Mouse (Mus musculus): ENCODE results near the gene Fanca. TPM values are rescaled to one million over a fixed set of nuclear protein-coding genes. Genes with fewer than 3 reads are reported as not detected.
A peak's percentile ranks its signal among the peaks of the same experiment; 100 is the strongest.

Fanca gene
- 29.6 and 31.6 TPM in 2 replicates for polyA plus RNA-seq (2016; fragmentation: Nextera tagmentation; extraction: Ambion mirVana)

DNA sequence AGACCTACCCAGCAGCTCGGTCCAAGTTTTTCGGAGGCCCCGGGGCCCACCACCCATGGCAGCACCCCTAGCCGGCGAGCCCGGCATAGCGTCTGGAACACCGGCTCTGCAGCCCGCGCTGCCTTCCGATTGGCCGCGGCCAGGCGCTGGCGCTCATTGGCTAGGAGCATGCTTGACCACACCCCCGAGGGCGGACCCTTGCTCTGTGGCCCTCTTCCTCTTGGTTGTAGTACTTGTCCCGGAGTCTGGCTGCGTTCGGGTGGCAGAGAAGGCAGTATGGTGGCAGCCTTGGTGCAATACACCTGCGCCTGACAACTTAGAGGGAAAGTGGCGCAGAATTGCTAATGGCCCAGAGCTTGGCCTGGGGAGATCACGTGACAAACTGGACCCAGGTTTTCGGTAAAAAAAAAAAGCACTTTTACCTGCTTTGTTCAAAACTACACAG, at the start of gene Fanca:
Gene Fanca, minus strand, starts transcription at position 110 of the 445 bp plus-strand sequence.
- peak within 1 kb of the TSS; percentile 76 for H3K4me2 ChIP-seq (replicated peaks)
- H3K36me3 ChIP-seq, result no peaks in the 10 kb centered on the region
- peak; percentile 99 for ATAC-seq (ENCODE audit: low FRiP score, low read depth)
- H3K9me3 ChIP-seq, result no peaks in the 10 kb centered on the region
- H3K9ac ChIP-seq (replicated peaks), result peak within 1 kb of the TSS; percentile 63
- H3K27ac ChIP-seq (replicated peaks), result 0 out of 2 replicates have a peak within 1 kb of the TSS, but pooled peaks have one; percentile 22
- 2% methylated on average over 24 of the region's 24 CpGs for WGBS
- H3K4me1 ChIP-seq, result peaks cover 16% of the 10 kb centered on the region
- peak within 1 kb of the TSS; percentile 51 for H3K4me3 ChIP-seq
- no peaks in the 10 kb centered on the region for H3K27me3 ChIP-seq

DNA sequence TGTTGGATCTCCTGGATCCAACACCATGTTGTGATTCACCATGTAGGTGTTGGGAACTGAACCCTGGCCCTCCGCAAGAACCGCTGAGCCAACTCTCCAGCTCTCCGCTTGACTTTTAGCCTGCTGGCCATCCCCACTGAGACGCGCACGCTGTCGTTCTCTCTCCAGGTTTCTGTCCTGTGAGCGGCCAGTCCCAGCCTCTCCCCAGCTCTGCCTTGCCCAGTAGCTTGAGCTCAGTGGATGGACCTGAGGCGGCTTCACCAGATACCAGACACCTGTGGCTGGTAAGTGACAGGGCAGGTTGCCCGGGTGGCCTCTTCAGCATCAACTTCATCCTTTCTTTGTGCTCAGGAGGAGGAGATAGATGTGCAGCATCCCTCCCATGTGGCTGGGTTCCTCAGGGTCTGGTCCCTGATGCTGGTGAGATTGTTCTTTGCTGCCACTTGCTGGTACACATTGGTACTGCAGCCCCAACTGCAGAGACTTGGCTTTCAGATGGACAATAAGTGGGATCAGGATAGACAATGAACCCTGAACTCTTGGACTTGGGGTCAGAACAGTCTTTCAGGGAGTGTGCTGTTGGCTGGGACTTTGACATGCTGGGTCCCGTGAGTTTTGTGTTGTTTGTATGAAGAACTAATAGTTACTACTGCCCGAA, 42.8 kb upstream of the Fanca start:
- Histone ChIP-seq H3K36me3 (peaks cover 62% of the 10 kb centered on the region), H3K27me3 (no peaks in the 10 kb centered on the region; the same call in 1 of the 2 replicates), H3K9me3 (no peaks in the 10 kb centered on the region), H3K4me2 (replicated peaks) (no peak overlapping the region), H3K27ac (replicated peaks) (no peak overlapping the region; the same call in 1 of the 2 replicates), H3K4me3 (no peak overlapping the region), H3K9ac (replicated peaks) (no peak overlapping the region), H3K4me1 (no peaks in the 10 kb centered on the region)
- 34% methylated on average over 12 of the region's 12 CpGs for WGBS
- ATAC-seq (ENCODE audit: low FRiP score, low read depth), result peak; percentile 66

DNA sequence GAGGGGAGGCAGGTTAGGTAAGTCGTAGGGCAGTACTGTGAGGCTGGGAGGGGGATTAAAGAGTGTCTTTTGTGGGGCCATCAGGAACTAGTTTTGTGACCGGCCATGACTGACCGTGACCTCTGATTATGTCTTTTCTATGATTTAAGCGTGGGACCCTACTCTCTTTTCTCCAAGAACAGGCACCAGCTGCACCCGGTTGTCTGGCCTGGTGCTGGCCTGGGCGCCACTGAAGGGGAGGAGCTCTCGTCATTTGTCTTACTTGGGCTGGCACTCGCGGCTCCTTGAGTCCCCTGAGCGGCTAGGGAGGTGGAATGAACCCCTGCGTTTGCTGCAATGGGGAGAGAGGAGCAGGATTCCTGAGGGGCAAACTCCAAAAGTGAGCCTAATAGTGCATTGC, 34.8 kb upstream of the Fanca start:
- Histone ChIP-seq H3K36me3 (peaks cover 28% of the 10 kb centered on the region), H3K9me3 (no peaks in the 10 kb centered on the region), H3K4me3 (no peak overlapping the region), H3K27ac (replicated peaks) (no peak overlapping the region), H3K4me2 (replicated peaks) (no peak overlapping the region; the same call in 1 of the 2 replicates), H3K4me1 (peaks cover 5% of the 10 kb centered on the region), H3K27me3 (no peaks in the 10 kb centered on the region), H3K9ac (replicated peaks) (no peak overlapping the region)
- WGBS, result 41% methylated on average over 11 of the region's 11 CpGs
- peak; percentile 41; the same call in 1 of the 2 replicates for ATAC-seq (ENCODE audit: low FRiP score, low read depth)

DNA sequence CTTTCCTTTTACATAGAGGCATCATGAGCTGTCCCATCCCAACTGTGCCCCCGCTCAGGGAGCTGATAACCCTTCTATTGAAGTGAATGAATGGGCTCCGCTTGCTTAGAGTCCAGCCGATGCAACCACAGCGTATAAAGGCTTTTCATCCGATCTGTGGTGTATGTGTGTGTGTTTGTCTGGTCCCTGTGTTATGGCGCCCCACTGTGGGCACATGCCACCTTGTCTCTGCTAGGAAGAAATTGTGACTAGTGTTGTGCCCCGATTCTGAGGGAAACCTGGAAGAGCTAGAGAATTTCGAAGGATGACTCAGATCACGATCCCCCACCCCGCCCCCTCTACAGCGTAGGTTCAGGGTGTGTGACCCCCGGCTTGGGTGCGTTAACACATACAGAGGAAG, 34.4 kb upstream of the Fanca start:
- 37% methylated on average over 13 of the region's 13 CpGs for WGBS
- Histone ChIP-seq H3K9me3 (no peaks in the 10 kb centered on the region), H3K36me3 (peaks cover 28% of the 10 kb centered on the region), H3K27me3 (no peaks in the 10 kb centered on the region), H3K27ac (replicated peaks) (no peak overlapping the region), H3K4me2 (replicated peaks) (no peak overlapping the region; the same call in 1 of the 2 replicates), H3K4me3 (no peak overlapping the region), H3K9ac (replicated peaks) (no peak overlapping the region), H3K4me1 (peaks cover 5% of the 10 kb centered on the region)
- peak; percentile 27 for ATAC-seq (ENCODE audit: low FRiP score, low read depth)

DNA sequence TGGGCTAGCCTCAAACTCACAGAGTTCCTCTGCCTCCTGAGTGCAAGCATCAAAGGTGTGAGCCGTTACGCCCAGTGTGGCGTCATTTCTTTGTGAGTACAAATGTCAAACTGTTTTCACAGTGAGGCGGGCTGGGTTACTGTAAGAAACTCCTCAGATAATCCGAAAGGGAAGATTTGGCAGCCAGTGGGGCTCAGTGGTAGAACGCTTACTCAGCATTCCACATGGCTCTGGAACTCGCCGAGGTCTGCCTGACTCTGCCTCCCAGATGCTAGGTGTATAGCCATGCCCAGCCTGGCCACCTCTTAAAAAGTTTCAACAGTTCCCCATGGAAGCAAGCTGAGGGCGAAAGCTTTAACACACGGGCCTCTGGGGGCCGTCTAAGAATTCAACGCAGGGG, 33.7 kb upstream of the Fanca start:
- 88% methylated on average over 12 of the region's 12 CpGs for WGBS
- Histone ChIP-seq H3K27me3 (no peaks in the 10 kb centered on the region), H3K4me2 (replicated peaks) (no peak overlapping the region)

DNA sequence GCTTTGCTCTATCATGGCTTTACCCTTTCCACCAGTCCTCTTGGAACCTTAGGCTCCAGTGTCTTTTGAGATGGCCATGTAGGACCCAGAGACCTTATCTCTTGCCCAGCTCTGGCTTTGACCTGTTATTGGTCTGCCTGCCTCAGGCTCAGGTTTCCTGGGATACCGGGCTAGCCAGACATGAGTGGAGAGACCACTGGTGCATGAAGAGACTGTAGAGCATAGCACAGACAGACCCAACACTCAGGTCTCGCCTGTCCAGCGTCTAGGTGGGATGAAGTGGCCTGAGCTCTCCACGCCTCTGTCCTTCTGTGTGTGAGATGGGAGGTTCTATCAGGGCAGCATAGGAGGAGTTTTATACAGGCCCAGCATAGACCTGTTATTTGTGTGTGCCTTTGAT, 30.7 kb upstream of the Fanca start:
- H3K4me2 ChIP-seq (replicated peaks), result no peak overlapping the region
- no peaks in the 10 kb centered on the region for H3K27me3 ChIP-seq
- no peaks in the 10 kb centered on the region for H3K9me3 ChIP-seq
- peaks cover 12% of the 10 kb centered on the region; the same call in 1 of the 2 replicates for H3K36me3 ChIP-seq
- WGBS, result 82% methylated on average over 4 of the region's 4 CpGs
- no peak overlapping the region for H3K27ac ChIP-seq (replicated peaks)
- H3K4me3 ChIP-seq, result no peak overlapping the region
- H3K9ac ChIP-seq (replicated peaks), result no peak overlapping the region
- no peak for ATAC-seq (ENCODE audit: low FRiP score, low read depth)
- H3K4me1 ChIP-seq, result peaks cover 5% of the 10 kb centered on the region

More for the DNA sequence above, 33.7 kb upstream of the Fanca start:
- Histone ChIP-seq H3K27ac (replicated peaks) (no peak overlapping the region), H3K4me1 (peaks cover 5% of the 10 kb centered on the region), H3K36me3 (peaks cover 24% of the 10 kb centered on the region), H3K9me3 (no peaks in the 10 kb centered on the region), H3K4me3 (no peak overlapping the region), H3K9ac (replicated peaks) (no peak overlapping the region)
- no peak for ATAC-seq (ENCODE audit: low FRiP score, low read depth)

DNA sequence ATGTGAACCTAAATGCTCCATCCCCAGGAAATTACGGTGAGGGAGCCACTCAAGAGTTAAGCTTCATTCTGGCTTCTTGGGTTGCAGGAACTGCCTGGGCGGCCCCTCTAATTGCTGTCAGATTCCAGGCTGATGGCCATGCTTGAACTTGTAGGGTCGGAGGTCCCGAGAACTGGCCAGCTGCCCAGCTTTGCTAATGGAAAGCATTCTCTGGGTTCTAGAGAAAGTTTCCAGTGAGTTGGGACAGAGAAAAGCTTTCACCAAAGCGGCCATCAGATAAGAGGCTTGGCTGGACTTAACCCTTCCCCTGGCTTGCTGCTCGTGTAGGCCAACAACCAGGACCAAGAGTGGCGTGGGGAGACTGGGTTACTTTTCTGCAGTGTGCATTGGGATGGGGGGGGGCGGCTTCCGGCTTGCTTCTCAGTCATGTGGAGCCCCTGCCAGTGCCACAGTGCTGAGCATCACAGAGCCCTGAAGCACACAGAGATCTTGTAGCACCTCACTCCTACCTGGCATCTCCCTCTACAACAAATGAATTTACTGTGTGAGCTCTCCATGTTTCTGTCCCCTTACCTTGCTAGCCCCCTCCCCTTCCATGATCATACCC, 30.0 kb upstream of the Fanca start:
- no peak overlapping the region for H3K9ac ChIP-seq (replicated peaks)
- no peak overlapping the region for H3K4me3 ChIP-seq
- no peaks in the 10 kb centered on the region for H3K9me3 ChIP-seq
- no peak overlapping the region for H3K27ac ChIP-seq (replicated peaks)
- ATAC-seq (ENCODE audit: low FRiP score, low read depth), result no peak
- H3K27me3 ChIP-seq, result no peaks in the 10 kb centered on the region
- peaks cover 9% of the 10 kb centered on the region; the same call in 1 of the 2 replicates for H3K36me3 ChIP-seq
- H3K4me2 ChIP-seq (replicated peaks), result no peak overlapping the region
- WGBS, result 71% methylated on average over 9 of the region's 9 CpGs
- H3K4me1 ChIP-seq, result peaks cover 4% of the 10 kb centered on the region

DNA sequence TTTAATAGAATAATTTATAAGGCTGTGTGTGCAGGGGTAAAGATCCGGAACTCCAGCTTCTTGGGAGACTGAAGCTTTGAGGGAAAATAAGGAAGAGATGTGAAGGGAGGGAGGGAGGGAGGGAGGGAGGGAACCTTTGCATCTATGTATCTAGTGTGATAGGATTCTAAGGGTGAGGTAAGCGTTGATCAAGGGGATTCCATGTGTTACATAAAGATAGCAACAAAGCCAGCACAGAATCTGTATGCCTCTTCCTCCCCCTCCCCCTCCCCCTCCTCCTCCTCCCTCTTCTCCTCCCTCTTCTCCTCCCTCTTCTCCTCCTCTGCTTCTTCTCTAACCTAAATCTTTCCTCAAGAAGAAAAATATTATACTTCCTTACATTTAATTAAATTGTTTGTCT, 28.9 kb upstream of the Fanca start:
- no peak for ATAC-seq (ENCODE audit: low FRiP score, low read depth)
- Histone ChIP-seq H3K27ac (replicated peaks) (no peak overlapping the region), H3K9me3 (no peaks in the 10 kb centered on the region), H3K4me2 (replicated peaks) (no peak overlapping the region), H3K36me3 (peaks cover 9% of the 10 kb centered on the region; the same call in 1 of the 2 replicates), H3K4me3 (no peak overlapping the region), H3K4me1 (no peaks in the 10 kb centered on the region; the same call in 1 of the 2 replicates), H3K27me3 (no peaks in the 10 kb centered on the region), H3K9ac (replicated peaks) (no peak overlapping the region)
- 93% methylated on average over 2 of the region's 2 CpGs for WGBS

DNA sequence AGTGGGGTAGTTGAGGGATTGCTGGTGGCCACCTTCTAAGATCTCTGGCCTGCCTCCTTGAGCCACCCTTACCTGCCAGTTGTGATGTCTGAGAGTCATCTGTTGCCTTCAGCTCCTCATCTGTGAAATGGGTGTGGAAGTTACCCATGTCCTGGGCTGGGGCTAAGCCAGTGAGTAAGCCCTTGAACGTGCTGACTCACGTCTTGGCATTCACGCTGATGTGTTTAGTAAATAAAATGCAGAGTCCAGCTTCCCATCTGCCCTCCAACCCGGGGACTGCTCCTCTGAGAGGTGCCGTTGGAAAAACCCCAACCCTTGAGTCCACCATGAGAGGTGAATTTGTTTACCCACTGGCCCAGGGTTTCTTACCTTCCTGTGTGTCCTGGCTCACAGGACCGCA, 27.5 kb upstream of the Fanca start:
- no peaks in the 10 kb centered on the region for H3K9me3 ChIP-seq
- H3K27me3 ChIP-seq, result no peaks in the 10 kb centered on the region
- H3K4me2 ChIP-seq (replicated peaks), result no peak overlapping the region
- no peak overlapping the region for H3K27ac ChIP-seq (replicated peaks)
- no peak overlapping the region for H3K4me3 ChIP-seq
- ATAC-seq (ENCODE audit: low FRiP score, low read depth), result no peak
- peaks cover 9% of the 10 kb centered on the region; the same call in 1 of the 2 replicates for H3K36me3 ChIP-seq
- WGBS, result 91% methylated on average over 6 of the region's 6 CpGs
- H3K9ac ChIP-seq (replicated peaks), result no peak overlapping the region
- no peaks in the 10 kb centered on the region; the same call in 1 of the 2 replicates for H3K4me1 ChIP-seq

DNA sequence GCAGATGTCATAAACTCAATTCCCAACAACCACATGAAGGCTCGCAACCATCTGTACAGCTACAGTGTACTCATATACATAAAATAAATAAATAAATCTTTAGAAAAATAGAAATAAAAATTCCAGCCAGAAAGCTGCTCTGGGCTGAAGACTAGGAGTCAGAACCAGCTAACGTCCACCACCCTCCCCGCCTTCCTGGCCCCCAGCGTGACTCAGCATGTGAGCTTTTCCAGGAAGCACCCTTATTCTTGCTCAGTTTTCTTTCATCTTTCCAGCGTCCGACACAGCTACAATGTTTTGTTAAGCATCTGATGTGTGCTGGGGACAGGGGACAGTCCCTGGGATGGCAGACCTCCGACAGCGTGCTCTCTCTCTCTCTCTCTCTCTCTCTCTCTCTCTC, 26.8 kb upstream of the Fanca start:
- no peaks in the 10 kb centered on the region for H3K9me3 ChIP-seq
- H3K36me3 ChIP-seq, result peaks cover 9% of the 10 kb centered on the region; the same call in 1 of the 2 replicates
- no peaks in the 10 kb centered on the region; the same call in 1 of the 2 replicates for H3K4me1 ChIP-seq
- H3K4me2 ChIP-seq (replicated peaks), result no peak overlapping the region
- no peak for ATAC-seq (ENCODE audit: low FRiP score, low read depth)
- 89% methylated on average over 8 of the region's 8 CpGs for WGBS
- no peak overlapping the region for H3K9ac ChIP-seq (replicated peaks)
- H3K27me3 ChIP-seq, result no peaks in the 10 kb centered on the region
- no peak overlapping the region for H3K4me3 ChIP-seq
- no peak overlapping the region for H3K27ac ChIP-seq (replicated peaks)

DNA sequence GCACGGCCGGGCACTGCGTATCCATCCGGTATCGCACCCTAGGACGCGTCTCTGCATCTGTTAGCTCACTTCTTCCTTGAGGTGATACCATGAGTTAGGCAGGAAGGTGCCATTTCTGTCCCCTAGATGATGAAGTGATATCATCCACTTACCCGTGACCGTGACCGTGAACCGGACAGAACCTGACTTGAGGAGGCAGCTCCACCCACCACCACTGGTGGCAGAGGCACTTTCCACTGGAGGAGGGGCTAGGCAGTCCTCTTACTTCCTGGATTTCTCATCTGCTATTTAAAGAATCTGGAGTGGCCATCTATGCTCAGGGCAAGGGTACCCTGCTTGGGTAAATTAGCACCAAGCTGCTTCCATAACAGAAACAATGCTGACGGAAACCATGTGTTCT, 25.0 kb upstream of the Fanca start:
- Histone ChIP-seq H3K27ac (replicated peaks) (no peak overlapping the region), H3K4me1 (no peaks in the 10 kb centered on the region; the same call in 1 of the 2 replicates)
- 87% methylated on average over 12 of the region's 12 CpGs for WGBS

DNA sequence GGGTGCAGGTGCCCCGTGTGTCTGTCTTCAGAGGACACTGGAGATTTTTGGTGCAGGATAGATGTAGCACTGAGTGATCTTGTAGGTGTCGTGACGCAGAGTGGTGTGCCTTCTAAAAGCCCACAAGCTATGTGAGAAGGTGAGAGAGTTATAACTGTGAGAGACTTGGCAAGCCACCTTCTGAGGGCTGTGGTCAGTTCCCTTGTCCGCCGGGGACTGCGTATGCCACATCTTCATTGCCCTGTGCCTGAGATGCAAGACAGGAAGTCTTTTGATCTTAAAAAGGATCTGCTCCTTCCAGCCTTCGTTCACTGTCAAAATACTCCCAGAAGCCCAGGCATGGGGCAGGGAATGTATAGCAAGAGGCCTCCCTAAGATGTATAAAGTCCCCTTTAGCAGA, 24.5 kb upstream of the Fanca start:
- 89% methylated on average over 7 of the region's 7 CpGs for WGBS
- Histone ChIP-seq H3K36me3 (0 out of 2 replicates have a peak, but pooled peaks cover 4% of the 10 kb centered on the region), H3K4me1 (no peaks in the 10 kb centered on the region; the same call in 1 of the 2 replicates), H3K4me3 (no peak overlapping the region), H3K9me3 (no peaks in the 10 kb centered on the region), H3K27me3 (no peaks in the 10 kb centered on the region), H3K27ac (replicated peaks) (no peak overlapping the region), H3K4me2 (replicated peaks) (no peak overlapping the region), H3K9ac (replicated peaks) (no peak overlapping the region)
- ATAC-seq (ENCODE audit: low FRiP score, low read depth), result no peak

More for the DNA sequence above, 25.0 kb upstream of the Fanca start:
- Histone ChIP-seq H3K9ac (replicated peaks) (no peak overlapping the region), H3K36me3 (peaks cover 9% of the 10 kb centered on the region; the same call in 1 of the 2 replicates), H3K9me3 (no peaks in the 10 kb centered on the region), H3K4me2 (replicated peaks) (no peak overlapping the region), H3K4me3 (no peak overlapping the region), H3K27me3 (no peaks in the 10 kb centered on the region)
- ATAC-seq (ENCODE audit: low FRiP score, low read depth), result no peak

All from midbrain, embryonic 12.5 days (tissue).